Mouse (Mus musculus) midbrain, embryonic 12.5 days (tissue): ENCODE measurements around the gene Zfp217. TPM values are rescaled to one million over a fixed set of nuclear protein-coding genes. Genes with fewer than 3 reads are reported as not detected.

Experiments used
- ATAC-seq: fragments of 200-750 bp; cut with Nextera tagmentation; 2 replicates; pipeline ENCODE4 v1.8.0; 2017; ENCODE audit warnings: low read depth, moderate TSS enrichment, moderate library complexity; ENCODE audit not compliant: low FRiP score
- H3K27ac ChIP-seq: fragments of 300-500 bp; sonication (generic); replicated peaks from 2 replicates; pipeline ENCODE4 v1.5.1; 2016; ENCODE audit warnings: mild to moderate bottlenecking
- H3K27me3 ChIP-seq: fragments of 300-500 bp; sonication (generic); 2 replicates; pipeline ENCODE4 v1.6.1; 2016; ENCODE audit warnings: mild to moderate bottlenecking
- H3K36me3 ChIP-seq: fragments of 300-500 bp; sonication (generic); 2 replicates; pipeline ENCODE4 v1.6.1; 2016
- H3K4me1 ChIP-seq: fragments of 300-500 bp; sonication (generic); 2 replicates; pipeline ENCODE4 v1.6.1; 2016
- H3K4me2 ChIP-seq: fragments of 300-500 bp; sonication (generic); replicated peaks from 2 replicates; pipeline ENCODE4 v1.6.1; 2016; ENCODE audit warnings: mild to moderate bottlenecking, moderate library complexity
- H3K4me3 ChIP-seq: fragments of 300-500 bp; sonication (generic); 2 replicates; pipeline ENCODE4 v1.5.1; 2016; ENCODE audit warnings: mild to moderate bottlenecking
- H3K9ac ChIP-seq: fragments of 300-500 bp; sonication (generic); replicated peaks from 2 replicates; pipeline ENCODE4 v1.6.1; 2016; ENCODE audit warnings: mild to moderate bottlenecking, moderate library complexity
- H3K9me3 ChIP-seq: fragments of 300-500 bp; sonication (generic); 2 replicates; pipeline ENCODE4 v1.6.1; 2016; ENCODE audit warnings: mild to moderate bottlenecking
- WGBS: fragments of 180-500 bp; shearing (Covaris S2); methylation state at CpG from one replicate; pipeline ENCODE4 v1.1.7; 2016; 5-methylcytosine and 5-hydroxymethylcytosine counted together
- polyA plus RNA-seq: library from polyadenylated mRNA; unstranded; fragments of >200 nt; fragmentation: Nextera tagmentation; extraction: Ambion mirVana; gene quantifications from 2 replicates; pipeline ENCODE4 v1.2.1, GENCODE M21; 2016

Gene Zfp217
- polyA plus RNA-seq, 1 experiment from 2014 or later: 3.0 TPM

GRCm38 (mm10) chr2:170076941-170077490 lies 70.9 kb downstream of the Zfp217 start:
- no peak overlapping the region for H3K4me3 ChIP-seq
- H3K36me3 ChIP-seq: no peaks in the 10 kb centered on the region
- WGBS: 79% methylated on average over 6 of the region's 6 CpGs
- no peaks in the 10 kb centered on the region for H3K27me3 ChIP-seq
- no peak overlapping the region for H3K27ac ChIP-seq
- H3K4me2 ChIP-seq: no peak overlapping the region
- H3K9me3 ChIP-seq: no peaks in the 10 kb centered on the region
- peaks cover 3% of the 10 kb centered on the region; the same call in 1 of the 2 replicates for H3K4me1 ChIP-seq
- no peak overlapping the region for H3K9ac ChIP-seq
- no peak for ATAC-seq

GRCm38 (mm10) chr2:170070641-170071241 lies 77.2 kb downstream of the Zfp217 start:
- H3K36me3 ChIP-seq: no peaks in the 10 kb centered on the region
- ATAC-seq: no peak
- H3K9me3 ChIP-seq: no peaks in the 10 kb centered on the region
- H3K27ac ChIP-seq: no peak overlapping the region
- no peak overlapping the region for H3K9ac ChIP-seq
- peaks cover 3% of the 10 kb centered on the region; the same call in 1 of the 2 replicates for H3K4me1 ChIP-seq
- H3K4me2 ChIP-seq: no peak overlapping the region
- no peak overlapping the region for H3K4me3 ChIP-seq
- H3K27me3 ChIP-seq: no peaks in the 10 kb centered on the region
- WGBS: 72% methylated on average over 15 of the region's 15 CpGs

- Histone ChIP-seq H3K27ac (no peak overlapping the region), H3K36me3 (no peaks in the 10 kb centered on the region), H3K27me3 (no peaks in the 10 kb centered on the region), H3K9me3 (no peaks in the 10 kb centered on the region), H3K4me3 (no peak overlapping the region), H3K4me2 (no peak overlapping the region), H3K4me1 (peaks cover 3% of the 10 kb centered on the region; the same call in 1 of the 2 replicates), H3K9ac (no peak overlapping the region)
- 87% methylated on average over 5 of the region's 5 CpGs for WGBS
- no peak for ATAC-seq
These were observed 77.9 kb downstream of the Zfp217 start for GRCm38 (mm10) chr2:170069976-170070375.

GRCm38 (mm10) chr2:170062378-170062777 lies 85.5 kb downstream of the Zfp217 start:
- no peaks in the 10 kb centered on the region for H3K36me3 ChIP-seq
- no peak for ATAC-seq
- WGBS: 81% methylated on average over 3 of the region's 3 CpGs

GRCm38 (mm10) chr2:170060066-170060465 lies 87.8 kb downstream of the Zfp217 start:
- H3K36me3 ChIP-seq: no peaks in the 10 kb centered on the region
- H3K4me2 ChIP-seq: no peak overlapping the region
- no peaks in the 10 kb centered on the region for H3K27me3 ChIP-seq
- no peaks in the 10 kb centered on the region for H3K9me3 ChIP-seq
- ATAC-seq: no peak
- WGBS: 65% methylated on average over 4 of the region's 4 CpGs
- H3K4me1 ChIP-seq: no peaks in the 10 kb centered on the region
- no peak overlapping the region for H3K27ac ChIP-seq
- no peak overlapping the region for H3K4me3 ChIP-seq
- H3K9ac ChIP-seq: no peak overlapping the region

More at GRCm38 (mm10) chr2:170062378-170062777, 85.5 kb downstream of the Zfp217 start:
- no peaks in the 10 kb centered on the region for H3K9me3 ChIP-seq
- no peaks in the 10 kb centered on the region for H3K27me3 ChIP-seq
- no peak overlapping the region for H3K9ac ChIP-seq
- no peaks in the 10 kb centered on the region for H3K4me1 ChIP-seq
- H3K27ac ChIP-seq: no peak overlapping the region
- no peak overlapping the region for H3K4me3 ChIP-seq
- H3K4me2 ChIP-seq: no peak overlapping the region

GRCm38 (mm10) chr2:170058774-170059173 lies 89.1 kb downstream of the Zfp217 start:
- Histone ChIP-seq H3K36me3 (no peaks in the 10 kb centered on the region), H3K4me1 (no peaks in the 10 kb centered on the region), H3K9ac (no peak overlapping the region), H3K27ac (no peak overlapping the region), H3K4me3 (no peak overlapping the region), H3K27me3 (no peaks in the 10 kb centered on the region), H3K9me3 (no peaks in the 10 kb centered on the region), H3K4me2 (no peak overlapping the region)
- no peak for ATAC-seq
- WGBS: 93% methylated on average over 14 of the region's 14 CpGs
